Mouse (Mus musculus): ENCODE results near the gene Mad2l2. TPM values are rescaled to one million over a fixed set of nuclear protein-coding genes. Genes with fewer than 3 reads are reported as not detected.
"Not testable (repeated sequence)": the region's sequence is repeated elsewhere in the genome, so short reads cannot be mapped to it uniquely, and the experiment has no call there.

Gene Mad2l2
- polyA plus RNA-seq, 1 experiment, result 30.8 TPM

DNA sequence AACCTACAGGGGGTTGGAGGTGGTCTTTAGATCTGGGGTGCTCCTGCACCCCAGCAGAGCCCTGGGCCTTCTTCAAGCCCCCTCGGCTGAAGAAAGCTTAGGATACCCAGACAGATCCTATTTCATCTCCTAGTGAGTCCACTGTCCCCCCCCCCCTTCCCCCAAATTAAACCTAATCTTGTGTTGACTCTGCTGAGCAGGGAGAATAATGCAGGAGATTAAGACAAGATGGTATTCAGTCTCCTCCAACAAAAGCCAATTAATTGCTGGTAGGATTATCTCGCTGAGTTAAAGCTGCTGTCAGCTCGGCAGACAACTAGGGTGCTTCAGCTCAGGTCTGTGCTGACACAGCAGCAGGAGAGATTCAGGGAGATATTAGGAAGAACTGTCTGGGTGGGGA lies 41.1 kb downstream of the Mad2l2 start:
- Histone ChIP-seq H3K4me3 (replicated peaks; ENCODE audit: extremely low read depth, low read depth, low read length) (no peak overlapping the region), H3K4me1 (ENCODE audit: control insufficient read depth, insufficient read depth, low read length) (no peaks in the 10 kb centered on the region)
- TF ChIP-seq POLR2A (IDR thresholded peaks at IDR 0.05; ENCODE audit: borderline replicate concordance, extremely low read depth, low read depth, low read length) (no peak), CTCF (IDR thresholded peaks at IDR 0.05; ENCODE audit: insufficient read depth, low read length) (no peak)
- WGBS, result 55% methylated on average over 3 of the region's 3 CpGs
- DNase-seq, result no peak

DNA sequence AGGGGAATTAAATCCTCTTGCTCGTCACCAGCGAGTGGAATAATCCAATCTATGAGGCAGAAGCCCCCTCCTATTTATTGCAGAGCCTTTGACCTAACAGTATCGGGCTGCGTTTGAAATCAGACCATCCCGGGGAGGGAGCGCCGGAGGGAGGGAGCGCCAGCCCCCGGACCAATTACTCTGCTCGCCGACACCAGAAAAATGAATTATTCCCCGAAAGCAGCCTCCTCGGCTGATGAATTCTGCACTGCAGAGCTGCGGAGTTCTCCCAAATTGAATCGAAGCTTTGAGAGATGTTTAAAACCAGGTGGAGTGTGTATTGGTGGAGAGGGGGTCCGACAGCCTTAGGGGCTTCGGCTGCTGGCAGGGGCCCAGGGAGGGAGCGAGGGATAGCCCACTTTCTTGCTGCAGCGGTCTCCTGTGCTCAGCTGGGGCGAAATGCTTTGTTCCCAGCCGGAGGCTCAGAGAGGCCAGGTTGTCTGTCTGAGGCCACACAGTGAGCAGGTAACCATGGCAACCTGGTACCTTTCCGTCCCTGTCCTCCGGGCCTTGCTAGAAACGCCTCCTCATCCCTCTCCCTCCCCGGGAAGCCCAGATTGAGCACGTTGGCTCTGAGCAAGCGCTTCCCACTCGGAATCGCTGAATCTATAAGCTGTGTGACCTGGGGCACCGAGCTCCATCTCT lies 43.8 kb downstream of the Mad2l2 start:
- WGBS, result 3% methylated on average over 30 of the region's 30 CpGs
- H3K4me3 ChIP-seq (replicated peaks; ENCODE audit: extremely low read depth, low read depth, low read length), result no peak overlapping the region
- TF ChIP-seq POLR2A (IDR thresholded peaks at IDR 0.05; ENCODE audit: borderline replicate concordance, extremely low read depth, low read depth, low read length), result no peak
- no peak for TF ChIP-seq CTCF (IDR thresholded peaks at IDR 0.05; ENCODE audit: insufficient read depth, low read length)

GRCm38 (mm10) chr4:148174495-148174862 lies 44.3 kb downstream of the Mad2l2 start:
- DNase-seq, result no peak
- H3K4me1 ChIP-seq (ENCODE audit: control insufficient read depth, insufficient read depth, low read length), result no peaks in the 10 kb centered on the region
- 13% methylated on average over 12 of the region's 12 CpGs for WGBS
- TF ChIP-seq CTCF (IDR thresholded peaks at IDR 0.05; ENCODE audit: insufficient read depth, low read length), result no peak
- TF ChIP-seq POLR2A (IDR thresholded peaks at IDR 0.05; ENCODE audit: borderline replicate concordance, extremely low read depth, low read depth, low read length), result no peak
- no peak overlapping the region for H3K4me3 ChIP-seq (replicated peaks; ENCODE audit: extremely low read depth, low read depth, low read length)

More for the DNA sequence above, 43.8 kb downstream of the Mad2l2 start:
- H3K4me1 ChIP-seq (ENCODE audit: control insufficient read depth, insufficient read depth, low read length), result no peaks in the 10 kb centered on the region
- no peak for DNase-seq

GRCm38 (mm10) chr4:148176603-148177002 lies 46.4 kb downstream of the Mad2l2 start:
- 24% methylated on average over 5 of the region's 6 CpGs for WGBS
- H3K4me1 ChIP-seq (ENCODE audit: control insufficient read depth, insufficient read depth, low read length); DNase-seq; H3K4me3 ChIP-seq (replicated peaks; ENCODE audit: extremely low read depth, low read depth, low read length): not testable (repeated sequence)

DNA sequence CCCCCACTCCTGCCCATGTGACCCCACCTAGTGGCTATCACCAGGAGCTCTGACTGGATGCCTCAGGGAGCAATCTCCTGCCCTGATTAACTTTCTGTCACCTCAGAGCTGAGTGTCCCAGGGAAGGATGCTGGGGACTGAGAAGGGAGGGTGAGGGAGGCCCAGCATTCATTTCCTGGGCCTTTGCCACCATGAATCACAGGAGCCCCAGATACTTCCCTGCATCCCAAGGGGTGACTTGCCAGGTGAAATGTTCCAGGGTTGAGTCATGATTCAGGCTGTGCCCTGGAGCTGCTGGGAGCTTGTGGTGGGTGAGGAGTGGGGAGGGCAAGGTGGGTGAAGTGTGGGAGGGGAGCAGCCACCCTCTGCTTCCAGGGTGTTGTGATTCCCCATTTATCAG lies 47.5 kb downstream of the Mad2l2 start:
- DNase-seq, result no peak
- no peak overlapping the region for H3K4me3 ChIP-seq (replicated peaks; ENCODE audit: extremely low read depth, low read depth, low read length)
- no peak for TF ChIP-seq POLR2A (IDR thresholded peaks at IDR 0.05; ENCODE audit: borderline replicate concordance, extremely low read depth, low read depth, low read length)
- no peaks in the 10 kb centered on the region for H3K4me1 ChIP-seq (ENCODE audit: control insufficient read depth, insufficient read depth, low read length)

GRCm38 (mm10) chr4:148181483-148181882 lies 51.3 kb downstream of the Mad2l2 start:
- DNase-seq, result no peak
- TF ChIP-seq POLR2A (IDR thresholded peaks at IDR 0.05; ENCODE audit: borderline replicate concordance, extremely low read depth, low read depth, low read length) (no peak), CTCF (IDR thresholded peaks at IDR 0.05; ENCODE audit: insufficient read depth, low read length) (no peak)
- H3K4me1 ChIP-seq (ENCODE audit: control insufficient read depth, insufficient read depth, low read length), result no peaks in the 10 kb centered on the region
- WGBS, result 79% methylated on average over 12 of the region's 12 CpGs
- no peak overlapping the region for H3K4me3 ChIP-seq (replicated peaks; ENCODE audit: extremely low read depth, low read depth, low read length)

DNA sequence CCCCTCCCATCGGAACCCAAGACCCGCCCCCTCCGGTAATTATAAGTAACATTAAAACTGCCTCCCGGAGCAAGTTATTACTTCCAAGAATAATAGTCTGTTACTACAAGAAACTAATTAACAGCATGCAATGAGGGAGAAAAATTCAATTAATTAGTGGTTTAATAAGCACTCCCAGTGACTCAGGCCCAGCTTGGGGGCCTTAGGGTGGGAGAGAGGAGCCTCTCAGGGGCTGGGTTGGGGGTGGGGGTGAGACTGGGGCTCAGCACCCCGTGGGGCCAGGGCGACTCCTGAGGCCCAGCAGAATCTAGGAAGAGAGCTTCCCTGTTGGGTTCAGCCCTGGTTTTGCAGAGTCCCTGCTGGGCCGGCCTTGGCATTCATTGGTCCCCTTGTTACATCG lies 52.2 kb downstream of the Mad2l2 start:
- DNase-seq, result no peak

GRCm38 (mm10) chr4:148184564-148184963 lies 54.4 kb downstream of the Mad2l2 start:
- Histone ChIP-seq H3K4me3 (replicated peaks; ENCODE audit: extremely low read depth, low read depth, low read length) (no peak overlapping the region), H3K4me1 (ENCODE audit: control insufficient read depth, insufficient read depth, low read length) (no peaks in the 10 kb centered on the region)
- WGBS, result 73% methylated on average over 9 of the region's 9 CpGs
- no peak for DNase-seq
- TF ChIP-seq POLR2A (IDR thresholded peaks at IDR 0.05; ENCODE audit: borderline replicate concordance, extremely low read depth, low read depth, low read length) (no peak), CTCF (IDR thresholded peaks at IDR 0.05; ENCODE audit: insufficient read depth, low read length) (no peak)

More for the DNA sequence above, 52.2 kb downstream of the Mad2l2 start:
- Histone ChIP-seq H3K4me1 (ENCODE audit: control insufficient read depth, insufficient read depth, low read length) (no peaks in the 10 kb centered on the region), H3K4me3 (replicated peaks; ENCODE audit: extremely low read depth, low read depth, low read length) (no peak overlapping the region)
- TF ChIP-seq CTCF (IDR thresholded peaks at IDR 0.05; ENCODE audit: insufficient read depth, low read length) (no peak), POLR2A (IDR thresholded peaks at IDR 0.05; ENCODE audit: borderline replicate concordance, extremely low read depth, low read depth, low read length) (no peak)
- WGBS, result 29% methylated on average over 8 of the region's 8 CpGs

- no peak for DNase-seq
- Histone ChIP-seq H3K4me1 (ENCODE audit: control insufficient read depth, insufficient read depth, low read length) (no peaks in the 10 kb centered on the region), H3K4me3 (replicated peaks; ENCODE audit: extremely low read depth, low read depth, low read length) (no peak overlapping the region)
- WGBS, result 63% methylated on average over 4 of the region's 4 CpGs
- TF ChIP-seq CTCF (IDR thresholded peaks at IDR 0.05; ENCODE audit: insufficient read depth, low read length), result no peak
- TF ChIP-seq POLR2A (IDR thresholded peaks at IDR 0.05; ENCODE audit: borderline replicate concordance, extremely low read depth, low read depth, low read length), result no peak
These were observed 55.6 kb downstream of the Mad2l2 start for GRCm38 (mm10) chr4:148185819-148186218.

- not testable (repeated sequence) for H3K4me1 ChIP-seq (ENCODE audit: control insufficient read depth, insufficient read depth, low read length); H3K4me3 ChIP-seq (replicated peaks; ENCODE audit: extremely low read depth, low read depth, low read length); DNase-seq
- 93% methylated on average over 1 of the region's 1 CpGs for WGBS
These were observed 58.6 kb downstream of the Mad2l2 start for GRCm38 (mm10) chr4:148188767-148189166.
